Mouse (Mus musculus) spleen, postnatal 14 days (tissue): ENCODE measurements around the gene Nrk.

Source experiments
- DNase-seq, 2 experiments: peaks; one replicate each; pipeline ENCODE4 v3.0.0; 2021 to 2022; ENCODE audit warnings: low spot score in 2 of 2

The Nrk gene

GRCm38 (mm10) chrX:138914041-138914776 is at the start of gene Nrk:
Gene Nrk, plus strand, starts transcription at chrX:138914430.
- DNase-seq, result no peak

- DNase-seq, result no peak
Observed at GRCm38 (mm10) chrX:138913366-138913765, 864 bp upstream of the Nrk start.

GRCm38 (mm10) chrX:138914777-138915114 is 516 bp downstream of the Nrk start:
- DNase-seq, result no peak

GRCm38 (mm10) chrX:138919030-138919429 is 4.8 kb downstream of the Nrk start:
- no peak for DNase-seq

- no peak for DNase-seq
Observed at GRCm38 (mm10) chrX:138943905-138944304, 29.7 kb downstream of the Nrk start.

- DNase-seq, result no peak
Observed at GRCm38 (mm10) chrX:138960713-138961112, 46.5 kb downstream of the Nrk start.

- no peak for DNase-seq
Observed at GRCm38 (mm10) chrX:138978501-138978900, 64.3 kb downstream of the Nrk start.

GRCm38 (mm10) chrX:138979249-138979648 is 65.0 kb downstream of the Nrk start:
- no peak for DNase-seq

GRCm38 (mm10) chrX:139014524-139014923 is 100.3 kb downstream of the Nrk start:
- no peak for DNase-seq

- no peak for DNase-seq
Observed at GRCm38 (mm10) chrX:139016540-139016939, 102.3 kb downstream of the Nrk start.

GRCm38 (mm10) chrX:139026532-139027097 is 112.4 kb downstream of the Nrk start:
- DNase-seq, result no peak

- no peak for DNase-seq
Observed at GRCm38 (mm10) chrX:139027296-139027695, 113.1 kb downstream of the Nrk start.

GRCm38 (mm10) chrX:139027909-139028308 is 113.7 kb downstream of the Nrk start:
- DNase-seq, result no peak

- no peak for DNase-seq
Observed at GRCm38 (mm10) chrX:139037666-139038065, 123.4 kb downstream of the Nrk start.

- no peak for DNase-seq
Observed at GRCm38 (mm10) chrX:139039314-139039713, 125.1 kb downstream of the Nrk start.

GRCm38 (mm10) chrX:139041148-139041547 is 126.9 kb downstream of the Nrk start:
- no peak for DNase-seq

- DNase-seq, result no peak
Observed at GRCm38 (mm10) chrX:139051976-139052375, 137.7 kb downstream of the Nrk start.

GRCm38 (mm10) chrX:139053149-139053548 is 138.9 kb downstream of the Nrk start:
- no peak for DNase-seq
